Mouse (Mus musculus): ENCODE measurements around the gene Ttc33. TPM values are rescaled to one million over a fixed set of nuclear protein-coding genes. Genes with fewer than 3 reads are reported as not detected.
"Not testable (repeated sequence)": the region's sequence is repeated elsewhere in the genome, so short reads cannot be mapped to it uniquely, and the experiment has no call there.

Gene Ttc33
- total RNA-seq, 2 experiments from 2014 or later: 61.6 to 67.4 TPM

DNA sequence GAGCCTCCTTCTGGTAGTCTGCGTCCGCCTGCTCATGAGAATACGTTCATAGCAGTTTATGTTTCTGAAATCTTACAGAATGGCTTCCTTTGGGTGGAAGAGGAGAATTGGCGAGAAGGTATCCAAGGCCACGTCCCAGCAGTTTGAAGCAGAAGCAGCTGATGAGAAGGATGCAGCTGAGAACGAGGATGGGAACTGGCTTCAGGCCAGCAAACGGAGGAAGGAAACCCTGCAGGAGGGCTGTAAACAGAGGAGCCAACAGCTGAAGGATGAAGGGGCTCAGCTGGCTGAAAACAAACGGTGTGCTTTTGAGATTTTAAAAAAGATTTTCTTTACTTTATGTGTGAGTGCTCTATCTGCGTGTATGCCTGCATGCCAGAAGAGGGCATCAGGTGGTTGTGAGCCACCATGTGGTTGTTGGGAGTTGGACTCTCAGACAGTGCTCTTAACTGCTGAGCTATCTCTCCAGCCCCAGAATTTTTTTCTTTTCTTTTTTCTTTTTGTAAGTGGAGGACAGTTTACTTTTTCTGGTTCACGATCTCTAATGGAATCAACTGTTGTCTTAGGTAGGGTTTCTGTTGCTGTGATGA is 4.3 kb downstream of the Ttc33 start:
- peak; percentile 28; the same call in 1 of the 2 replicates for TF ChIP-seq CTCF (IDR thresholded peaks at IDR 0.05)
- Histone ChIP-seq H3K4me3 (no peak overlapping the region), H3K27ac (no peak overlapping the region)
- intact Hi-C loops (cut with DNase I): no loop called here
- peak; percentile 40 for DNase-seq

DNA sequence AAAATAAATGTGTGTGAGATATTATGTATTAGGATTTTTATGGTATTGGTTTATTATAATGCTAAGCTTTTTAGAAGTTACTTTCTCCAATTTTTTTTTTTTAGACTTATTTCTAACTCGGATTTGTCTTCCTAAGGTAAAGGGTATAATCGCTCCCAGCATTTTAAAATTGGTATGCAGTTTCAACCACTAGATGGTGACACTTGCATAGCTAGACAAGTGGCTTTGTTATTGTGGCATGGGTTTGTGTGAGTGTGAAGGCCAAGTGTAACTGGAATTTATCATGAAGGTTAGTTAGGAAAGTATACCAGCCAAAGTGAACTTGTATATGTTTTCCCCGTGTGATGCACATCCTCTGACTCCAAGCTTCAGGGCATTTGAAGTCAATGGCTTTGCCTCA is 8.5 kb downstream of the Ttc33 start:
- intact Hi-C loops (cut with DNase I): no loop called here
- DNase-seq: no peak
- peak; percentile 66 for TF ChIP-seq CTCF (IDR thresholded peaks at IDR 0.05)
- H3K4me3 ChIP-seq: no peak overlapping the region
- H3K27ac ChIP-seq: no peak overlapping the region

DNA sequence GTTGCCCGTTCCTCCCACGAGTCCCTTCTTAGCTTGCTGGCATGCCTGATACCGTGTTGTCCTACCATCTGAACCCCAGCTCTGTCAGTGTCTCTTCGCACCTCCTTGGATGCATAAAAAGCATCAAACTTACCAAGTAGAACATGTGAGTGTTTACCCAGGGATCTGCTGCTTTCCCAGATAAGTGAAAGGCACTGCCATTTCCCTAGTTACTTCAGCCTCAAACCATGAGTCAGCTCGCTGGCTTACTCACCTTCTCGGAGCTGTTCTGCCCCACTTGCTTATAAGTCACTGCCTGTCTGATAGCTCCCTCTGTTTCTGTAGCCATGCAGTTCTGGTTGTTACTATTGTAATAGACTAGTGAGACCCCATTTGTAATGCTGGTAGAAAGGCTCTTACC is 9.1 kb downstream of the Ttc33 start:
- no peak for DNase-seq
- Histone ChIP-seq H3K4me3 (no peak overlapping the region), H3K27ac (no peak overlapping the region)
- TF ChIP-seq CTCF (IDR thresholded peaks at IDR 0.05): no peak
- intact Hi-C loops (cut with DNase I): no loop called here

DNA sequence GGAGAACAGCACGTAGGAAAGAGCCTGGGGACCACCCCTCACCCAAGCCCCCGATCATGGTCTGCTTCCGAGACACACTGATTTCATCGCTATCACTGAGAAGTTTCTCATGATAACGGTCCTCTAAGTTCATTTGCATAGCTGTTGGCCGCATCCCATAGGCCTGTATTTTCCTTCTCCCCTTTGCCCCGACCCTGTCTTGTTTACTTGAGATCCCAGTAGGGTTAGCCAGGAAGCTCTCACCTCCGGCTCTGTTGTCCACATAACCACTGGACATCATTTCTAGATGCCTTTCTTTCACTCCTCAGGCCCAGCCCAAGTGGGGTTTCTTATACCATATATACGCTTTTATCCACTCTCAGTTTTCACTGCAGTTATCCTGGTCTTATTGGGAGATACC is 9.6 kb downstream of the Ttc33 start:
- TF ChIP-seq CTCF (IDR thresholded peaks at IDR 0.05): no peak
- no peak for DNase-seq
- H3K27ac ChIP-seq: no peak overlapping the region
- no peak overlapping the region for H3K4me3 ChIP-seq
- intact Hi-C loops (cut with DNase I): no loop called here

DNA sequence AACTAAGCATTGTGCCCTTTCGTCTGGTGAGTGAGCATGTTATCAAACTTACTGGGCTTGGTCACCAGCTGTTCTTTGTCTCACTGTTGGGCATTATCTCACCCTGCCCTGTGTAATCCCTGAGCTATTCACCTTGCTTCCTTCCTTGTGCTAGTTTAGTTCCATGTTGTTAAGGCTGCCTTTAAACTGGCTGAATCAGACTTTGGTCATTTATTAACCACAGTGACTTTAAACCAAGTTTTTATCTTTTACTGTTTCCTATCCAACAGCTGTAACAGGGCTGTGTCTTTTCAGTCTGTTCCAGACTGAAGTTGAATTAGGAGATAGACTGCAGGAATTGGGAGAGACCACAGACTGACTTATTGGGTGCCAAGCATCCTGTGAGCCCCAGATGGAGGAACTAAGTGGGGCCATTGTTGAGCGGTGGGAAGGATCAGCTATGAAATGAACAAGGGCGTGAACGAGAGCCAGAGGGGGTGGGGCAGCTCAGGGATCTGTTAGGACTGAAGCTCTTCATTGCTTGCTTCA is 10.7 kb downstream of the Ttc33 start:
- intact Hi-C loops (cut with DNase I): no loop called here
- no peak for DNase-seq
- TF ChIP-seq CTCF (IDR thresholded peaks at IDR 0.05): no peak
- no peak overlapping the region for H3K4me3 ChIP-seq
- peak overlapping the region; percentile 16; the same call in 1 of the 2 replicates for H3K27ac ChIP-seq

DNA sequence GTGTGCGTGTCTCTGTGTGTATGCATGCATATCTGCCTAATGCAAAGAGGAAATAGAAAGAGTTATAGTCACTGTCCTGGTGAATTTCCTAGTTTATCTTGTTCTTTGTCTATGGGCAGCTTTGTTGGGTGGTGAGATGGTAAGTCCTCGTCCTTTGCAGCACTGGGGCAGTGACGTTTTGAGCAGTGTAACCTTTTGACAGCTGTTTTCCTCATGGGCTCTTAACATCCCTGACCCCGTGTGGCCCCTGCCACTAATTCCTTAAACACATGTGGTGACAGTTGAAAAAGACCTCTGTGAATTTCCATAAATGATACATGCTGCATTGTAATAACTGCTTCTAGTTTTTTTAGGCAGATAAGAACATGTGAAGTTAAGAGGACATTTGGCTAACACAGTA is 11.4 kb downstream of the Ttc33 start:
- peak overlapping the region; percentile 16; the same call in 1 of the 2 replicates for H3K27ac ChIP-seq
- intact Hi-C loops (cut with DNase I): no loop called here
- no peak overlapping the region for H3K4me3 ChIP-seq
- peak; percentile 34 for DNase-seq
- no peak for TF ChIP-seq CTCF (IDR thresholded peaks at IDR 0.05)

DNA sequence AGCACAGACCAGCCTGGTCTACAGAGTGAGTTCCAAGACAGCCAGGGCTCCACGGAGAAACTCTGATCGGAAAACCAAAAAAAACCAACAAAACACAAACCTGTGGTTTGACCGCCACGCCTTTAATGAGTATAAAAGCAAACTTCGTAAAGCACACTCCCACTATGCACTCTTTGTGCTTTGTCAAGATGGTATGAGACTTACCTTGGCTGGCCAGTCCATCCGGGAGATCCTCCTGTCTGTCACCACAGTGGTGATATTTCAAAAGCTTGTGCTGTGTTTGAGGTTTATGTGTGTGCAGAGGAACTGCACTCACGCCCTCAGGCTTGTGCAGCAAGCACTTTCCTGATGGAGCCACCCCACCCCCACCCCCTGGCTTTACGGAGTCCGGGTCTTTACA is 19.9 kb downstream of the Ttc33 start:
- no peak overlapping the region for H3K4me3 ChIP-seq
- no peak overlapping the region for H3K27ac ChIP-seq
- no peak for TF ChIP-seq CTCF (IDR thresholded peaks at IDR 0.05)
- intact Hi-C loops (cut with DNase I): no loop called here
- no peak for DNase-seq

DNA sequence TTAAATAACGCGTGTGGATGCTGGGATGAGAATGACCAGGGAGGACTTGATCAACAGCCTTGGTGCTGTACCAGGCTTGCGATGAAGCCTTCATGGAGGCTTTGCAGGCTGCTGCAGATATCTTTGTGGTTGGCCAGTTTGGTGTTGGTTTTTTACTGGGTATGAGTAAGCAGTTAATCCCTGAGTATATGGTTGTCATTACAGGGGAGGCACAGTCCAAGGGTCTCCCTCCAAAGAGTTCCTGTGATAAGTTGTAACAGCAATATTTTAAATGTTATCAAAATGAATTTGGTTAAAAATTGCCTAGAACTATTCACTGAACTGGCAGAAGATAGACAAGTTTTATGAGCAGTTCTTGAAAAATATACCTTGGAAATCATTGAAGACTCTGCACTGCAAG is 23.8 kb downstream of the Ttc33 start:
- intact Hi-C loops (cut with DNase I): no loop called here

DNA sequence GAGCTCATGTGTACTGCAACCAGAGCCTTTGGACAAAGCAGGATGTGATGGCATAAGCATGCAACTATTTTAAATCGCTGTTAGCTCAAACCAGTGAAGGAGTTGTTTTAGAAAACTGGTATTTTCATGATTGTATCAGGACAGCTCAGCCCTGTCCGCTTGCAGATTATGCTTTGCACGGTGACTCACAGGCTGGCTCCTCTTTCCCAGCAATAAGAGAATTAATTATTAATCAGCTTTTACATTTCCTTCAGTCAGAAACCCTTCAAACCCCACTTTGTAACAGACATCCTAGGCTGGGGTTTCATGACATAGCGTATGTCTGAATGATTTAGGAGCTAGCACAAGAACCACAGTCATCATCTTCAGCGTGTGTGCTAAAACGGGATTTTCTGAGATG is 35.2 kb downstream of the Ttc33 start:
- intact Hi-C loops (cut with DNase I): no loop called here
- no peak overlapping the region for H3K27ac ChIP-seq
- no peak for TF ChIP-seq CTCF (IDR thresholded peaks at IDR 0.05)
- no peak for DNase-seq
- no peak overlapping the region for H3K4me3 ChIP-seq

More for the DNA sequence above, 23.8 kb downstream of the Ttc33 start:
- H3K4me3 ChIP-seq: no peak overlapping the region
- H3K27ac ChIP-seq: no peak overlapping the region
- TF ChIP-seq CTCF (IDR thresholded peaks at IDR 0.05): no peak
- no peak for DNase-seq

DNA sequence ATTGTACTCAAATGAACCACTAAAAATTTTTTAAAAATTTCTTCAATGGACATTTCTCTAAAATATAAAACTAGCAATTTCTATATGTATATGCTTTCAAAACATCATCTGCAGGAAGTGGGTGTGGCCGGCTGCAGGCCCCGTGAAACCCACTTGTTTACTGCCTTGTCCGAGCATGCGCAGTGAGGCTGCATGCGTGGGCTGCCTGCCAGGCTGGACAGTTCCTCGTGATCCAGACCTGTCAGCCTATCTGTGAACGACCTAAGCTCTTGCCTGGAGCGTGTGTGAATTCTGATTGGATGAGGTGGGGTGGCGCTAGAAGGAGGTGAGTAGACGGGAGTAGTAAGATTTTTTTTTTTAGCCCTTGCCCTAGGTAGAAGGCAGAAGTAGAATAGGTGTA is 45.4 kb downstream of the Ttc33 start:
- H3K4me3 ChIP-seq; H3K27ac ChIP-seq; DNase-seq; intact Hi-C loops (cut with DNase I): not testable (repeated sequence)

DNA sequence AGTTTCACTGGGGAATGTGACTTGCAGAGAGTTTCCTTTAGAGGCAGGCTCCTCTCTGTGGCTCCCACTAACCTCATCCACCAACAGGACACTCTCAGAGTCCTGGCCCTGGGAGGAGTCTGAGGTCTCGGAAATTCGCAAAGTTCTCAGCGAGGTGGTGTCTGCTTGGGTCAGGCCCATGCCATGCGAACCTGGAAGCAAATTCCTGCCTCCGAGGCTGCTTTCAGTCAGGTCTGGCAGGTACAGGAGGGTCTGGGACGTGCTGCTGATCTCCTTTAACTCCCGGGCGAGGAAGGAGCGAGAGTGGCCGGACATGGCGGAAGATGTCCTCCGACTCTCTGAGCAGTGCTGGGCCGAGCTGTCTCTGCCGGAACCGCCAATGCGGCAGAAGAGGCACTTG is 49.3 kb downstream of the Ttc33 start:
- Histone ChIP-seq H3K27ac (no peak overlapping the region), H3K4me3 (no peak overlapping the region)
- no peak for TF ChIP-seq CTCF (IDR thresholded peaks at IDR 0.05)
- intact Hi-C loops (cut with DNase I): loop anchor here (5.0 kb wide), 1 partner anchor 843 kb away; no protein-coding TSS in a partner anchor
- DNase-seq: no peak

DNA sequence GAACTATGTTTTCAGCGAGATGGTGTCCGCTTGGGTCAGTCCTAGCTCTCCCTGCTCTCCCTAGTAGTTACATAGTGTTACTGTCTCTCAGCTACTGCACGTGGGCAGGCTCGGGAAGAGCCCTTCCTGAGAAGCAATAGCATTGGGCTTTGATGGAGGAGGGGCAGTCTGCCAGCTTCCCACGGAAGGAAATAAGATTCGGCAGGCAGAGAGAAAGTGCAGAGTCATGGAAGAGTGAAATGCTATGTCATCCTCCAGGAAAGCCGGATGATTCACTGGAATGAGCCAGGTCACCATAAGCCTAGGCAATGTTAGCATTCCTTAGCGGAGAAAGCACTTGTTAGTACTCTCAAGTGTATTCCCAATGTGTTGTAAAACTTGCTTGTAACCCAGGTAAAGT is 50.2 kb downstream of the Ttc33 start:
- peak; percentile 58 for DNase-seq
- intact Hi-C loops (cut with DNase I): loop anchor here (5.0 kb wide), 1 partner anchor 842 kb away; no protein-coding TSS in a partner anchor

DNA sequence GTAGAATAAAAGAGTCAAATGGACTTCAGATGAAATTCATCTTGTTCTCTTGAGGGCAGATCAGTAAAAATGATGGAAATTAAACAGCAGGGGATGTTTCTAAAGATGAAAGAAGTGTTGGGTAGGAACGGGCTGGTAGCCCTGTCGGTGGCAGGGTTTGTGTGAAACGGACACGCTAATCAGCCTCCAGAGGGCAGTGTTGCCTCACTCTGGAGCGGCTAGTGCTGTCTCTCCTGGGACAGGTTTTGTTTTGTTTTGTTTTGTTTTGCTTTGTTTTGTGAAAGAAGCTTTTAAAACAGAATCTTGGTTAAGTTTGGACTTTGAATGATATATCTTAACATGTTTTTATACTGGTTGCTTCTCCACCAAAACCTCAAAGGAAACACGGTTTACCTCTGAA is 51.2 kb downstream of the Ttc33 start:
- peak; percentile 83 for DNase-seq
- TF ChIP-seq CTCF (IDR thresholded peaks at IDR 0.05): no peak; the same call in 1 of the 2 replicates
- Histone ChIP-seq H3K4me3 (peak overlapping the region; percentile 52), H3K27ac (0 out of 2 replicates have a peak overlapping the region, but pooled peaks have one; percentile 6)
- intact Hi-C loops (cut with DNase I): loop anchor here (1.0 to 5.0 kb wide), 2 partner anchors 679 to 841 kb away; no protein-coding TSS in a partner anchor

More for the DNA sequence above, 50.2 kb downstream of the Ttc33 start:
- H3K27ac ChIP-seq: no peak overlapping the region; the same call in 1 of the 2 replicates
- TF ChIP-seq CTCF (IDR thresholded peaks at IDR 0.05): no peak
- H3K4me3 ChIP-seq: peak overlapping the region; percentile 57
